Mouse (Mus musculus) lung, embryonic 14.5 days (tissue): Measurements from ENCODE around the gene Rps19bp1. TPM values are rescaled to one million over a fixed set of nuclear protein-coding genes. Genes with fewer than 3 reads are reported as not detected.

Experiments used
- ATAC-seq: fragments of 200-750 bp; cut with Nextera tagmentation; 2 replicates; pipeline ENCODE4 v1.8.0; 2017; ENCODE audit warnings: mild to moderate bottlenecking, moderate TSS enrichment, moderate library complexity; ENCODE audit not compliant: insufficient read depth
- DNase-seq: peaks from one replicate; pipeline ENCODE4 v3.0.0-alpha.2; 2015
- H3K27ac ChIP-seq: fragments of 300-500 bp; sonication (generic); 2 replicates; pipeline ENCODE4 v1.5.1; 2014; ENCODE audit warnings: low read depth, mild to moderate bottlenecking, moderate library complexity
- H3K27me3 ChIP-seq: fragments of 300-500 bp; sonication (generic); 2 replicates; pipeline ENCODE4 v1.6.1; 2014; ENCODE audit warnings: low read length, control low read depth; ENCODE audit not compliant: insufficient read depth
- H3K36me3 ChIP-seq: fragments of 300-500 bp; sonication (generic); 2 replicates; pipeline ENCODE4 v1.6.1; 2014; ENCODE audit warnings: control low read depth; ENCODE audit not compliant: insufficient read depth
- H3K4me1 ChIP-seq: fragments of 300-500 bp; sonication (generic); 2 replicates; pipeline ENCODE4 v1.6.1; 2014; ENCODE audit warnings: antibody characterized with exemption, control low read depth; ENCODE audit not compliant: insufficient read depth
- H3K4me2 ChIP-seq: fragments of 300-500 bp; sonication (generic); 2 replicates; pipeline ENCODE4 v1.6.1; 2014; ENCODE audit warnings: mild to moderate bottlenecking
- H3K4me3 ChIP-seq: fragments of 300-500 bp; sonication (generic); 2 replicates; pipeline ENCODE4 v1.5.1; 2014; ENCODE audit warnings: low read depth, low read length
- H3K9ac ChIP-seq: fragments of 300-500 bp; sonication (generic); 2 replicates; pipeline ENCODE4 v1.6.1; 2014
- H3K9me3 ChIP-seq: fragments of 300-500 bp; sonication (generic); 2 replicates; pipeline ENCODE4 v1.6.1; 2016; ENCODE audit warnings: low read depth, low read length, control low read depth
- CTCF ChIP-seq: IDR thresholded peaks from 2 replicates; pipeline ENCODE4 v1.5.1; 2016; ENCODE audit warnings: antibody characterized with exemption, low read depth
- WGBS: fragments of 180-500 bp; shearing (Covaris S2); extraction: QIAGEN DNeasy Blood & Tissue Kit; methylation state at CpG from one replicate; pipeline ENCODE4 v1.1.7; 2014; 5-methylcytosine and 5-hydroxymethylcytosine counted together
- polyA plus RNA-seq: library from polyadenylated mRNA; unstranded; fragments of >200 nt; fragmentation: Nextera tagmentation; extraction: Ambion mirVana; gene quantifications from 2 replicates; pipeline ENCODE4 v1.2.1, GENCODE M21; 2014

Gene Rps19bp1
- polyA plus RNA-seq, 1 experiment from 2014 or later: 61.0 TPM

DNA sequence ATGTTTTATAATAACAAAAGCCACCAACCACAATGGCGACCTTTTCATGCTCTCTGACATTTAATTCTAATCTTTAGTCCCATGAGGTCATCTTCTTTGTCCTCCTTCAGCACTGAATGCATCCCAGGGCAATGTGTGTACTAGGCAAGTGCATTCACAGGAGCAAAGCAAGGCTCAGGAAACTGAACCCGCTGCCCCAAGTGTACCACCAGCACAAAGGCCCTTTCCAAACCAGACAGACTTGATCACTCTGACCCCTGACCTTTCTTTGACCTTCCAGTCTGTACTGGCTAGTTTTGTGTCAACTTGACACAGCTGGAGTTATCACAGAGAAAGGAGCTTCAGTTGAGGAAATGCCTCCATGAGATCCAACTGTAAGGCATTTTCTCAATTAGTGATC lies 31.8 kb downstream of the Rps19bp1 start:
- no peak for TF ChIP-seq CTCF

DNA sequence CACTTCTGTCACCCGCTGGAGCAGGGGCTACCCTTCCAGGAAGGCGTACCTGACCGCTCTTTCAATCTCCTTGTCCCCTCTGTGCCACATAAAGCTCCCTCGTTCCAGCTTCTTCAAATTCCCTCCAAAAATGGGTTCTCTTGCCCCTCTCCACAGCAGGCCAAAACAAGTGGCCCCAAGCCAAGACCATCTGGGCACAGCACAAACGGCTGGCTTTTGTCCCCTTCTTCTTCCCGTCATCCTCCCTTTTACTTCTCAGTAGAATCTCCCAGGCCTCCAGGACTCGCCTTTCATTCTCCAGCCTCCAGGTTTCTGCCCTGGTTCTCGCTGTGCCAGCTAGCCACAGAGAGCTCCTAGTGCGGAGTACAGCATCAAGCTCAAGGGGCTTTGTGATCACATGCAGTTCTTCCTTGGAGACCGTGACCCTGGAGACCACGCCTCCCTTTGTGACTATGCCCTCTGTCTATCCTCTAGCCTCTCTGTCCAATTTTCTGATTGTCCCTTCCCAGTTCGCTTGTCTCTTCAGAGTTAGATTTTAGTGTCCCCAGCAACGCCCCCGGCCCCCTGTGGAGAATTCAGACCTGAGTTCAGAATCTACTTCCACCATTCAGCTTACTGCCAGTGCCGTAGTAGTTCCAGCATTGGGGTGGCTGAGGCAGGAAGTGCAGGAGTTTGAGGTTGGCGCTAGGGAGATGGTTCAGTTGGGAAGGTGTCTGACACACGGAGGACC lies 35.9 kb downstream of the Rps19bp1 start:
- no peak for ATAC-seq
- Histone ChIP-seq H3K4me1 (no peaks in the 10 kb centered on the region), H3K4me3 (no peak overlapping the region), H3K27me3 (no peaks in the 10 kb centered on the region), H3K9me3 (no peaks in the 10 kb centered on the region), H3K36me3 (no peaks in the 10 kb centered on the region), H3K9ac (no peak overlapping the region), H3K4me2 (no peak overlapping the region), H3K27ac (no peak overlapping the region)
- no peak for DNase-seq
- no peak for TF ChIP-seq CTCF
- 76% methylated on average over 17 of the region's 17 CpGs for WGBS

More for the DNA sequence above, 31.8 kb downstream of the Rps19bp1 start:
- peaks cover 17% of the 10 kb centered on the region for H3K36me3 ChIP-seq
- no peak overlapping the region for H3K9ac ChIP-seq
- ATAC-seq (no peak), DNase-seq (no peak)
- no peaks in the 10 kb centered on the region for H3K9me3 ChIP-seq
- H3K4me2 ChIP-seq: no peak overlapping the region
- H3K4me3 ChIP-seq: no peak overlapping the region
- no peak overlapping the region for H3K27ac ChIP-seq
- 71% methylated on average over 2 of the region's 2 CpGs for WGBS
- no peaks in the 10 kb centered on the region for H3K27me3 ChIP-seq
- H3K4me1 ChIP-seq: 0 out of 2 replicates have a peak, but pooled peaks cover 3% of the 10 kb centered on the region

DNA sequence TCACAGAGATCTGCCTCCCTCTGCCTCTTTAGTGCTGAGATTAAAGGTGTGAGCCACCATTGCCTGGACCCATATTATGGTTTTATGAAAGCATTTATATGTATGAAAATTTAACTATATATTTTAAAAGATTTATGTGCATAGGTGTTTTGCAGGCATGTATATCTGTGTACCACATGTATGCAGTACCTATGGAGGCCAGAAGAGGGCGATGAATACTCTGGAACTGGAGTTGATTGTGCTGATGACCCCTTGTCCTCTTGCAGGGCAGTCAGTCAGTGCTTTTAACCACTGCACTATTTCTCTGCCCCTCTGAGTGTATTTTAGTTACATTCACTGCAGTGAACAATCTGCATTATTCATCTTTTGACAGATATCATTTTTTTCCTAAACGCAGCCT lies 38.3 kb downstream of the Rps19bp1 start:
- Histone ChIP-seq H3K4me1 (no peaks in the 10 kb centered on the region), H3K9me3 (no peaks in the 10 kb centered on the region), H3K27me3 (no peaks in the 10 kb centered on the region), H3K4me3 (no peak overlapping the region), H3K36me3 (no peaks in the 10 kb centered on the region), H3K4me2 (no peak overlapping the region), H3K9ac (no peak overlapping the region), H3K27ac (no peak overlapping the region)
- TF ChIP-seq CTCF: peak; percentile 75
- ATAC-seq (no peak), DNase-seq (peak; percentile 76)
- 47% methylated on average over 2 of the region's 2 CpGs for WGBS

DNA sequence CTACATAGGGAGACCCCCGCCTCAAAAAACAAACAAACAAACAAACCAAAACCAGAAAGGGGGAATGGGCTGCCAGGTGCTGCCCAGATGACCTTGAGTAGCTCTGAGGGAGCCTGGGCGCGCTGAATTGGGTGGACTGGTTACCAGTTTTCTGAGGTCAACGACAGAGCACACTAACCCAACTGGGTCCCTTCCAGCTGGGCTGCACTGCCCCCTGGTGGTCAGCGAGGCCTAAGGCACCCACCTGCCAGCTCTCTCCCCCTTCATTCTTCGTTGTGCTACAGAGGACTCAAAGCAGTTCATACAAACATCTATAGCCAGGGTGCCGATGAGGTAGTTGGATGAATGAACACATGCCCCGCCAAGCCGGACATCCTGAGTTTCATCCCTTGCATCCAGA lies 38.9 kb downstream of the Rps19bp1 start:
- Histone ChIP-seq H3K27ac (no peak overlapping the region), H3K4me3 (no peak overlapping the region), H3K4me2 (no peak overlapping the region), H3K27me3 (no peaks in the 10 kb centered on the region), H3K9me3 (no peaks in the 10 kb centered on the region), H3K4me1 (no peaks in the 10 kb centered on the region), H3K36me3 (no peaks in the 10 kb centered on the region), H3K9ac (no peak overlapping the region)
- no peak for ATAC-seq
- WGBS: 24% methylated on average over 9 of the region's 9 CpGs
- peak; percentile 79 for DNase-seq
- peak; percentile 93 for TF ChIP-seq CTCF

DNA sequence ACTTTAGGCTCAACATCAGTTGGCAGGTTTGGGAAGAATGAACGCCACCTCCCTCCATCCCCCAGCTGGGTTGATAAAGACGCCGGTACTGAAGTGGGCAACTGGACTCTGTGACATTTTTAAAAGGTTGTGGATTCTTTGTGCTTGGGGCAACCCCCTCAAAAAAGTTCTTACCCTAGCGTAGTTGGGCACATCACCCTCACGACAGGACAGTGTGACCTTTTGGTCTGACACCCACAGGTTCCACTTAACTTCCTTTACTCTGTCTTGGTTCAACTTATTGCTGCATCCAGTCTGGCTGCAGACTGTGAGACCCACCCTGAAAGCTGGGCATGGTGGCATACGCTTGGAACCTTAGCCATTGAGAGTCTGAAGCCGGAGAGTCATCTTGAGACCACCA lies 40.4 kb downstream of the Rps19bp1 start:
- Histone ChIP-seq H3K9me3 (no peaks in the 10 kb centered on the region), H3K4me3 (no peak overlapping the region), H3K9ac (no peak overlapping the region), H3K27ac (no peak overlapping the region), H3K4me2 (no peak overlapping the region), H3K36me3 (no peaks in the 10 kb centered on the region), H3K4me1 (no peaks in the 10 kb centered on the region), H3K27me3 (no peaks in the 10 kb centered on the region)
- WGBS: 85% methylated on average over 7 of the region's 7 CpGs
- DNase-seq (no peak), ATAC-seq (no peak)
- no peak for TF ChIP-seq CTCF

DNA sequence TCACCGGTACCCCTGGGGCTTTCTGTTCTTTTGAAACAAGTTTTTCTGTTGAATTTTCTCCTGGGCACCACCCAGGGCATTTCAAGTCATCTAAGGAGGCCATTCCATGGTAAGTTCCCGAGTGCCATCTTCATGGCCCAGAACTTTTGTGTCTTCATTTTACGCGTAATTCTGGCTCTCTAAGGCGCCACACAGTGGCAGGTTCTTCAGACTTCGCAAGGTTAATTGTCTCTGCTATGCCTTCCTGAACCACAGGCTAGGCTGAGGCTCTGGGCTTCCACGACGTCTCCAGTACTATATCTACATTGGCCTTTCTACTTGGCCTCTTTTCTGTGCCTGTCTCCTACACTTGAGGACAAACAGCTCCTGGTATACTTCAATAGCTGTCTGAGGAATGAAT lies 43.1 kb downstream of the Rps19bp1 start:
- ATAC-seq (no peak), DNase-seq (peak; percentile 17)
- no peak overlapping the region for H3K27ac ChIP-seq
- H3K36me3 ChIP-seq: peaks cover 6% of the 10 kb centered on the region; the same call in 1 of the 2 replicates
- no peaks in the 10 kb centered on the region for H3K4me1 ChIP-seq
- WGBS: 59% methylated on average over 8 of the region's 8 CpGs
- H3K4me3 ChIP-seq: no peak overlapping the region
- H3K9ac ChIP-seq: no peak overlapping the region
- H3K27me3 ChIP-seq: no peaks in the 10 kb centered on the region
- no peaks in the 10 kb centered on the region for H3K9me3 ChIP-seq
- TF ChIP-seq CTCF: 0 out of 2 replicates have a peak, but pooled peaks have one; percentile 2
- no peak overlapping the region for H3K4me2 ChIP-seq

DNA sequence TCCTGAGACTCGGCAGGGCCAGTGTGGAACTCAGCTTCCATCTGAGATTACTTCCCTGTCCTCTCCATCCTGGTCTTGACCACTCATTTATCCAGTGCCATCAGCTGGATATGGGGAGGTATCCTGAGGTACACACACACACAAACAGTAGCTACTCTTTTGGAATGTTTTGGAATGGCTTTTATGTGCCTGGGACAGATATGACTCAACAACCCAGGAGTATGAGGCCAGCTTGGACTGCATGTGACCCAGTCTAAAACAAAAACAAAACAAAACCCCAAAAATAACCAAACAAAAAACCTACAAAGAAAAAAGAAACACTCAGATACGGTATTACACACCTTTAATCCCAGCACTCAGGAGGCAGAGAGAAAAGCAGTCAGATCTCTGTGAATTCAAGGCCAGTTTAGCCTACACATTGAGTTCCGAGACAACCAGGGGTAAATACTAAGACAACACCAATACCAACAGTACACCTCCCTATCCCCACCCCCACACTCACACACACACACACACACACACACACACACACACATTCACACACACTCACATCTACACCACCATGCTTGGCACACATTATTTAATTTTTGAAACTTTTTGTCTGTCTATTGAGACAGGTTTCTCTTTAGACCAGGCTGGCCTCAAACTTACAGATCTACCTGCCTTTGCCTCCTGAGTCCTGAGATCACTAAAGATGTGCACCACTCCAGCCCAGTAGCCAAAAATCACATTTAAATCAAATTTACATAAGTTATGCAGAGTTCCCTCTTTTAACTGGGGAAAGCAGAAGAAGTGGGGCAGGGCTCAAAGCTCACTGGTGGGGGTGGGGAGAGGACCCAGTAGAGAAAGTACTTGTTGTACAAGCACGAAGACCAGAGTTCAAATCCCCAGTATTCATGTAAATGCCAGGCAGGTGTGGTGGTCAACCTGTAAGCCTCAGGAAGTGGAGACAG lies 44.1 kb downstream of the Rps19bp1 start:
- H3K9me3 ChIP-seq: no peaks in the 10 kb centered on the region
- peaks cover 6% of the 10 kb centered on the region; the same call in 1 of the 2 replicates for H3K36me3 ChIP-seq
- no peak overlapping the region for H3K4me3 ChIP-seq
- no peak for TF ChIP-seq CTCF
- ATAC-seq: no peak
- H3K27me3 ChIP-seq: no peaks in the 10 kb centered on the region
- no peak overlapping the region for H3K4me2 ChIP-seq
- no peaks in the 10 kb centered on the region for H3K4me1 ChIP-seq
- no peak overlapping the region for H3K9ac ChIP-seq
- 58% methylated on average over 4 of the region's 4 CpGs for WGBS
- DNase-seq: no peak
- no peak overlapping the region for H3K27ac ChIP-seq
